Mouse (Mus musculus) myocyte (in vitro differentiated cells): ENCODE data around the gene Helz. TPM values are rescaled to one million over a fixed set of nuclear protein-coding genes. Genes with fewer than 3 reads are reported as not detected.

Experiments used
- H3K27me3 ChIP-seq: one replicate; pipeline ENCODE4 v1.6.1; 2011; ENCODE audit not compliant: control insufficient read depth, insufficient read depth, insufficient read length
- H3K36me3 ChIP-seq: one replicate; pipeline ENCODE4 v1.6.1; 2011; ENCODE audit not compliant: control insufficient read depth, insufficient read depth
- H3K4me2 ChIP-seq: one replicate; pipeline ENCODE4 v1.6.1; 2011; ENCODE audit warnings: low read depth, control low read depth
- H3K4me3 ChIP-seq: one replicate; pipeline ENCODE4 v1.5.1; 2011; ENCODE audit warnings: mild to moderate bottlenecking, control low read depth, moderate library complexity
- H3K79me2 ChIP-seq: one replicate; pipeline ENCODE4 v1.6.1; 2011; ENCODE audit not compliant: control insufficient read depth, insufficient read depth
- H3ac ChIP-seq: one replicate; pipeline ENCODE4 v1.6.1; 2011; ENCODE audit not compliant: control insufficient read depth, insufficient read length
- CEBPB ChIP-seq: IDR thresholded peaks from 2 replicates; pipeline ENCODE4 v1.6.1; 2011; ENCODE audit warnings: mild to moderate bottlenecking, moderate library complexity; ENCODE audit not compliant: poor library complexity, insufficient read depth, severe bottlenecking
- E2F4 ChIP-seq: IDR thresholded peaks from one replicate; pipeline ENCODE4 v1.6.1; 2011; ENCODE audit warnings: mild to moderate bottlenecking, control low read depth, moderate library complexity; ENCODE audit not compliant: insufficient read depth
- MAX ChIP-seq: IDR thresholded peaks from one replicate; pipeline ENCODE4 v1.6.1; 2011; ENCODE audit warnings: low read depth, mild to moderate bottlenecking, control low read depth
- MYOD1 ChIP-seq, 3 experiments: IDR thresholded peaks; one replicate each; pipeline ENCODE4 v1.6.1; 2011; ENCODE audit warnings: control low read depth in 2 of 3, low read depth in 2 of 3, mild to moderate bottlenecking in 2 of 3, moderate library complexity in 1 of 3; ENCODE audit not compliant: insufficient read length in 2 of 3, control insufficient read depth in 1 of 3
- MYOG ChIP-seq, 3 experiments: IDR thresholded peaks; one replicate each; pipeline ENCODE4 v1.6.1; 2011; ENCODE audit warnings: control low read depth in 2 of 3, low read depth in 2 of 3, mild to moderate bottlenecking in 2 of 3; ENCODE audit not compliant: insufficient read length in 2 of 3, control insufficient read depth in 1 of 3, insufficient read depth in 1 of 3
- POLR2A ChIP-seq: IDR thresholded peaks from one replicate; pipeline ENCODE4 v1.6.1; 2011; ENCODE audit warnings: low read depth, mild to moderate bottlenecking, control low read depth, moderate library complexity; ENCODE audit not compliant: insufficient read length
- POLR2AphosphoS2 ChIP-seq: IDR thresholded peaks from one replicate; pipeline ENCODE4 v1.6.1; 2011; ENCODE audit warnings: low read depth, control low read depth; ENCODE audit not compliant: insufficient read length
- REST ChIP-seq: IDR thresholded peaks from one replicate; pipeline ENCODE4 v1.6.1; 2011; ENCODE audit warnings: mild to moderate bottlenecking, control low read depth, moderate library complexity; ENCODE audit not compliant: insufficient read depth, insufficient read length
- SRF ChIP-seq: IDR thresholded peaks from one replicate; pipeline ENCODE4 v1.6.1; 2011; ENCODE audit warnings: low read depth; ENCODE audit not compliant: control insufficient read depth, insufficient read length
- TCF12 ChIP-seq: IDR thresholded peaks from one replicate; pipeline ENCODE4 v1.6.1; 2011; ENCODE audit warnings: mild to moderate bottlenecking, control low read depth; ENCODE audit not compliant: poor library complexity, insufficient read depth, severe bottlenecking
- TCF3 ChIP-seq: IDR thresholded peaks from one replicate; pipeline ENCODE4 v1.6.1; 2011; ENCODE audit warnings: low read depth, control low read depth; ENCODE audit not compliant: insufficient read length
- USF1 ChIP-seq: IDR thresholded peaks from one replicate; pipeline ENCODE4 v1.6.1; 2011; ENCODE audit warnings: low read depth, mild to moderate bottlenecking, control low read depth, moderate library complexity
- polyA plus RNA-seq: library from polyadenylated mRNA; unstranded; fragments of >200 nt; fragmentation: generic; extraction: Trizol; gene quantifications from one replicate; pipeline ENCODE4 v1.2.1, GENCODE M21; 2012; ENCODE audit warnings: missing spikeins

Gene Helz
- polyA plus RNA-seq, 1 experiment, result 5.8 TPM

- Histone ChIP-seq H3K36me3 (no peaks in the 10 kb centered on the region), H3K27me3 (no peaks in the 10 kb centered on the region), H3K79me2 (no peaks in the 10 kb centered on the region), H3ac (no peak overlapping the region), H3K4me3 (no peak overlapping the region), H3K4me2 (no peak overlapping the region)
- TF ChIP-seq E2F4 (no peak), MYOG (IDR thresholded peaks at IDR 0.05; ENCODE audit: control insufficient read depth in 1 of 3, insufficient read depth in 1 of 3, insufficient read length in 2 of 3, low read depth in 2 of 3) (no peak), POLR2AphosphoS2 (no peak), REST (no peak), TCF12 (no peak), TCF3 (no peak), USF1 (no peak), MAX (no peak), CEBPB (no peak), POLR2A (no peak), SRF (no peak), MYOD1 (IDR thresholded peaks at IDR 0.05; ENCODE audit: control insufficient read depth in 1 of 3, insufficient read length in 2 of 3, low read depth in 2 of 3) (no peak)
Measured at GRCm38 (mm10) chr11:107521153-107521552, 26.6 kb upstream of the Helz start.

GRCm38 (mm10) chr11:107524966-107525365 lies 22.8 kb upstream of the Helz start:
- TF ChIP-seq MYOG (IDR thresholded peaks at IDR 0.05; ENCODE audit: control insufficient read depth in 1 of 3, insufficient read depth in 1 of 3, insufficient read length in 2 of 3, low read depth in 2 of 3), result no peak
- no peak for TF ChIP-seq E2F4
- TF ChIP-seq REST, result no peak
- TF ChIP-seq CEBPB, result no peak
- no peak for TF ChIP-seq USF1
- TF ChIP-seq TCF12, result no peak
- TF ChIP-seq TCF3, result no peak
- TF ChIP-seq SRF, result no peak
- TF ChIP-seq POLR2A, result no peak
- no peak for TF ChIP-seq POLR2AphosphoS2
- no peak for TF ChIP-seq MYOD1 (IDR thresholded peaks at IDR 0.05; ENCODE audit: control insufficient read depth in 1 of 3, insufficient read length in 2 of 3, low read depth in 2 of 3)
- TF ChIP-seq MAX, result no peak
- H3K79me2 ChIP-seq, result no peaks in the 10 kb centered on the region
- no peaks in the 10 kb centered on the region for H3K36me3 ChIP-seq
- H3K27me3 ChIP-seq, result no peaks in the 10 kb centered on the region
- H3K4me2 ChIP-seq, result no peak overlapping the region
- no peak overlapping the region for H3K4me3 ChIP-seq
- no peak overlapping the region for H3ac ChIP-seq

GRCm38 (mm10) chr11:107527632-107528031 lies 20.1 kb upstream of the Helz start:
- no peaks in the 10 kb centered on the region for H3K36me3 ChIP-seq
- H3ac ChIP-seq, result no peak overlapping the region
- no peak overlapping the region for H3K4me2 ChIP-seq
- H3K79me2 ChIP-seq, result no peaks in the 10 kb centered on the region
- H3K4me3 ChIP-seq, result no peak overlapping the region
- no peaks in the 10 kb centered on the region for H3K27me3 ChIP-seq
- TF ChIP-seq TCF12, result no peak
- no peak for TF ChIP-seq SRF
- TF ChIP-seq USF1, result no peak
- TF ChIP-seq CEBPB, result no peak
- no peak for TF ChIP-seq POLR2AphosphoS2
- no peak for TF ChIP-seq REST
- no peak for TF ChIP-seq E2F4
- TF ChIP-seq MYOG (IDR thresholded peaks at IDR 0.05; ENCODE audit: control insufficient read depth in 1 of 3, insufficient read depth in 1 of 3, insufficient read length in 2 of 3, low read depth in 2 of 3), result no peak
- TF ChIP-seq TCF3, result no peak
- no peak for TF ChIP-seq MAX
- no peak for TF ChIP-seq POLR2A
- no peak for TF ChIP-seq MYOD1 (IDR thresholded peaks at IDR 0.05; ENCODE audit: control insufficient read depth in 1 of 3, insufficient read length in 2 of 3, low read depth in 2 of 3)

- TF ChIP-seq TCF3, result no peak
- H3K79me2 ChIP-seq, result no peaks in the 10 kb centered on the region
- H3ac ChIP-seq, result no peak overlapping the region
- H3K4me3 ChIP-seq, result no peak overlapping the region
- no peak overlapping the region for H3K4me2 ChIP-seq
- no peaks in the 10 kb centered on the region for H3K36me3 ChIP-seq
- H3K27me3 ChIP-seq, result no peaks in the 10 kb centered on the region
Measured at GRCm38 (mm10) chr11:107529320-107529719, 18.4 kb upstream of the Helz start.

GRCm38 (mm10) chr11:107531445-107531844 lies 16.3 kb upstream of the Helz start:
- Histone ChIP-seq H3K4me3 (no peak overlapping the region), H3K27me3 (no peaks in the 10 kb centered on the region), H3K4me2 (no peak overlapping the region), H3K36me3 (no peaks in the 10 kb centered on the region), H3ac (no peak overlapping the region), H3K79me2 (no peaks in the 10 kb centered on the region)
- TF ChIP-seq MAX, result no peak
- TF ChIP-seq POLR2AphosphoS2, result no peak
- TF ChIP-seq TCF3, result no peak
- no peak for TF ChIP-seq SRF
- no peak for TF ChIP-seq POLR2A
